Mouse (Mus musculus) limb, embryonic 14.5 days (tissue): Measurements from ENCODE around the gene Flywch1. TPM values are rescaled to one million over a fixed set of nuclear protein-coding genes. Genes with fewer than 3 reads are reported as not detected.

Experiments
- ATAC-seq: fragments of 200-750 bp; cut with Nextera tagmentation; 2 replicates; pipeline ENCODE4 v1.8.0; 2017; ENCODE audit warnings: low read depth, moderate number of reproducible peaks, moderate TSS enrichment; ENCODE audit not compliant: low FRiP score
- DNase-seq: peaks from one replicate; pipeline ENCODE4 v3.0.0-alpha.2; 2015; ENCODE audit warnings: low spot score
- H3K27ac ChIP-seq: fragments of 300-500 bp; sonication (generic); replicated peaks from 2 replicates; pipeline ENCODE4 v1.5.1; 2014; ENCODE audit warnings: low read depth, mild to moderate bottlenecking, low read length, moderate library complexity, mixed read lengths
- H3K27me3 ChIP-seq: fragments of 300-500 bp; sonication (generic); 2 replicates; pipeline ENCODE4 v1.6.1; 2014; ENCODE audit warnings: low read length, mixed read lengths; ENCODE audit not compliant: control insufficient read depth, insufficient read depth
- H3K36me3 ChIP-seq: fragments of 300-500 bp; sonication (generic); 2 replicates; pipeline ENCODE4 v1.6.1; 2014; ENCODE audit warnings: mild to moderate bottlenecking, low read length, moderate library complexity, mixed read lengths; ENCODE audit not compliant: control insufficient read depth, insufficient read depth
- H3K4me1 ChIP-seq: fragments of 300-500 bp; sonication (generic); 2 replicates; pipeline ENCODE4 v1.6.1; 2014; ENCODE audit warnings: antibody characterized with exemption, low read length, mixed read lengths; ENCODE audit not compliant: control insufficient read depth, insufficient read depth
- H3K4me2 ChIP-seq: fragments of 300-500 bp; sonication (generic); replicated peaks from 2 replicates; pipeline ENCODE4 v1.6.1; 2014; ENCODE audit warnings: low read depth, mild to moderate bottlenecking, low read length, moderate library complexity; ENCODE audit not compliant: severe bottlenecking
- H3K4me3 ChIP-seq: fragments of 300-500 bp; sonication (generic); replicated peaks from 2 replicates; pipeline ENCODE4 v1.5.1; 2014; ENCODE audit warnings: low read length
- H3K9ac ChIP-seq: fragments of 300-500 bp; sonication (generic); 2 replicates; pipeline ENCODE4 v1.6.1; 2014; ENCODE audit warnings: mild to moderate bottlenecking, low read depth, low read length, moderate library complexity; ENCODE audit not compliant: severe bottlenecking
- H3K9me3 ChIP-seq: fragments of 300-500 bp; sonication (generic); 2 replicates; pipeline ENCODE4 v1.6.1; 2016; ENCODE audit warnings: low read length; ENCODE audit not compliant: control insufficient read depth
- POLR2A ChIP-seq: fragments of 200-500 bp; IDR thresholded peaks from 2 replicates; pipeline ENCODE4 v1.8.0; 2012; ENCODE audit warnings: inconsistent platforms, mild to moderate bottlenecking, moderate library complexity, borderline replicate concordance; ENCODE audit not compliant: insufficient read depth, insufficient read length; ENCODE audit errors: extremely low read depth
- WGBS: fragments of 180-500 bp; shearing (Covaris S2); extraction: QIAGEN DNeasy Blood & Tissue Kit; methylation state at CpG from one replicate; pipeline ENCODE4 v1.1.7; 2014; 5-methylcytosine and 5-hydroxymethylcytosine counted together
- polyA plus RNA-seq, 2 experiments: library from polyadenylated mRNA; depleted of rRNA in 1 of 2; stranded (reverse) in 1 of 2; unstranded in 1 of 2; fragments of >200 nt; fragmentation: Nextera tagmentation in 1 of 2; extraction: Ambion mirVana in 1 of 2; gene quantifications; 2 replicates each; pipeline versions ENCODE4 v1.2.1 to v1.2.3; 2012 to 2014

The Flywch1 gene
- polyA plus RNA-seq, 2 experiments = 47.1 to 66.2 TPM

DNA sequence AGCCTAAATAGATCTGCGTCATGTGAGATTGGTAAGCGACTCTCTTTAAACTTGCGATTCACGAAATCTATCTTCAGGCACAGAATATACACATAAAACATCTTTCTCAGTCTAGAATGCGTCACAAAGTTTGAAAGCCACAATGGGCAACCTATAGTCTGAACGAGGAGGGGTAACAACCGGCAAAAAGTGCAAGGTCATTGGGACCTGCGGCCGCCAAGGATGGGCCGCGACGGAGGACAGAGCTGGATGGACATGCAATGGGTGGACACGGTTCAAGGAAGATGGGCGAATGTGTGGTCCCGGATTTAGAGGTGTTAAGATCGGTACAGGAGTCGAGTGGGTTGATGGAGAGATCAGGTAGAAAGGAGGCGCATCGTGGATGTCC lies 512 bp downstream of the Flywch1 start:
- Histone ChIP-seq H3K36me3 (0 out of 2 replicates have a peak, but pooled peaks cover 5% of the 10 kb centered on the region), H3K27me3 (no peaks in the 10 kb centered on the region), H3K9ac (peak overlapping the region; percentile 94), H3K4me2 (peak overlapping the region; percentile 66), H3K27ac (peak overlapping the region; percentile 78), H3K4me3 (peak overlapping the region; percentile 79), H3K9me3 (no peaks in the 10 kb centered on the region), H3K4me1 (peaks cover 6% of the 10 kb centered on the region; the same call in 1 of the 2 replicates)
- ATAC-seq (0 out of 2 replicates have a peak, but pooled peaks have one; percentile 4), DNase-seq (no peak)
- WGBS = under 1% methylated on average over 19 of the region's 19 CpGs
- TF ChIP-seq POLR2A = no peak

- ATAC-seq = no peak
- DNase-seq = no peak
- no peak overlapping the region for H3K27ac ChIP-seq
Observed at GRCm38 (mm10) chr17:23770493-23770892, 909 bp downstream of the Flywch1 start.

GRCm38 (mm10) chr17:23762976-23763375 lies 8.4 kb downstream of the Flywch1 start:
- ATAC-seq (no peak), DNase-seq (no peak)
- Histone ChIP-seq H3K4me3 (no peak overlapping the region), H3K27me3 (no peaks in the 10 kb centered on the region), H3K9ac (no peak overlapping the region), H3K9me3 (no peaks in the 10 kb centered on the region), H3K4me2 (no peak overlapping the region), H3K4me1 (no peaks in the 10 kb centered on the region), H3K27ac (no peak overlapping the region), H3K36me3 (peaks cover 50% of the 10 kb centered on the region)
- no peak for TF ChIP-seq POLR2A
- 94% methylated on average over 11 of the region's 11 CpGs for WGBS

More at GRCm38 (mm10) chr17:23770493-23770892, 909 bp downstream of the Flywch1 start:
- Histone ChIP-seq H3K9ac (peak overlapping the region; percentile 94), H3K36me3 (0 out of 2 replicates have a peak, but pooled peaks cover 5% of the 10 kb centered on the region), H3K27me3 (no peaks in the 10 kb centered on the region), H3K4me3 (peak overlapping the region; percentile 79), H3K4me1 (peaks cover 6% of the 10 kb centered on the region; the same call in 1 of the 2 replicates), H3K4me2 (peak overlapping the region; percentile 66), H3K9me3 (no peaks in the 10 kb centered on the region)
- TF ChIP-seq POLR2A = no peak
- 27% methylated on average over 2 of the region's 2 CpGs for WGBS

DNA sequence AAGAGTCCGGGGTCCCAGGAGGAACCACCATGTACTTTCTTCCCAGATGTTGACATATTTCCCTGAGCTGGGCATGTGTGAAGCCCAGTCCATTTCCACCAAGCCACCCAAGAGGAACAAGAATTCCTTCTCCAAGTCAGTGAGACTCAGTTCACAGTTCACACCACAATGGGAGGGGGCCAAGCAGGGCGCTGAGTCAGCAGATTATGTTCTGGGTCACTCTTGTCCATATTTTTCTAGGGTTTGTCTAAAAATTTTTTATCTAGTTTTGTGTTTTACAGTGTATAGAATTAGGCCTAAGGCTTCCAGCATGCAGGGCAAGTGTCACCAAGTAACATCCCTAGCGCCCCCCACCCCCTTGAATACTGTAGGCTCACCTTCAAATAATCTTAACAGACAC lies 10.2 kb downstream of the Flywch1 start:
- no peaks in the 10 kb centered on the region for H3K4me1 ChIP-seq
- no peaks in the 10 kb centered on the region for H3K9me3 ChIP-seq
- DNase-seq = no peak
- no peak overlapping the region for H3K27ac ChIP-seq
- no peak for ATAC-seq
- no peak overlapping the region for H3K9ac ChIP-seq
- H3K27me3 ChIP-seq = no peaks in the 10 kb centered on the region
- no peak overlapping the region for H3K4me3 ChIP-seq
- WGBS = 95% methylated on average over 3 of the region's 3 CpGs
- no peak for TF ChIP-seq POLR2A
- peaks cover 68% of the 10 kb centered on the region for H3K36me3 ChIP-seq
- H3K4me2 ChIP-seq = no peak overlapping the region

DNA sequence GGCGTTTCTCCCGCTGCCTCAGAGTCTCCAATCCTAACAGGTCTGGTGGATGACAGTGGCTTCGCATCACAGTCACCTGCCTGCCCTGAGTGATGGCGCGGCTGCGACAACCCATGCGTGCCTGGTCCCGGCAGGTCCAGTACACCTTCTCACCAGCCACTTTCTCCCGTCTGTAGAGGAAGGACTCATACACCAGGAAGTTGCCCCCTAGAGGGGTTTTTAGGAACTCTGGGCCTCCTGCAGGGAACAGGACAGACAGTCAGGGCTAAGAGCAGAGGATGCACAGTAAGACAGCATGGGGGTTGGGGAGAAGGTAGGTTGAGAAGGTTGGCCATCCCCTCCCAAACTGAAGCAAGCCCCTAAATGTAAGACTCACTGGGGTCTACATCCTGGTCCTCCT lies 11.2 kb downstream of the Flywch1 start:
- H3K9me3 ChIP-seq = no peaks in the 10 kb centered on the region
- no peak overlapping the region for H3K27ac ChIP-seq
- no peak for ATAC-seq
- H3K27me3 ChIP-seq = no peaks in the 10 kb centered on the region
- TF ChIP-seq POLR2A = no peak
- no peak overlapping the region for H3K4me2 ChIP-seq
- no peak for DNase-seq
- no peaks in the 10 kb centered on the region for H3K4me1 ChIP-seq
- 92% methylated on average over 9 of the region's 9 CpGs for WGBS
- H3K4me3 ChIP-seq = no peak overlapping the region
- H3K36me3 ChIP-seq = peaks cover 77% of the 10 kb centered on the region
- no peak overlapping the region for H3K9ac ChIP-seq

GRCm38 (mm10) chr17:23758801-23759200 lies 12.6 kb downstream of the Flywch1 start:
- peaks cover 85% of the 10 kb centered on the region for H3K36me3 ChIP-seq
- H3K4me2 ChIP-seq = no peak overlapping the region
- H3K9ac ChIP-seq = no peak overlapping the region
- no peak for TF ChIP-seq POLR2A
- H3K4me3 ChIP-seq = no peak overlapping the region
- DNase-seq (no peak), ATAC-seq (no peak)
- no peaks in the 10 kb centered on the region for H3K4me1 ChIP-seq
- 85% methylated on average over 8 of the region's 8 CpGs for WGBS
- no peaks in the 10 kb centered on the region for H3K27me3 ChIP-seq
- no peak overlapping the region for H3K27ac ChIP-seq
- H3K9me3 ChIP-seq = no peaks in the 10 kb centered on the region
